Mouse (Mus musculus): Measurements from ENCODE around the gene Man2a2.
A peak's percentile ranks its signal among the peaks of the same experiment; 100 is the strongest.
"Not testable (repeated sequence)": the region's sequence is repeated elsewhere in the genome, so short reads cannot be mapped to it uniquely, and the experiment has no call there.

Man2a2 gene

GRCm38 (mm10) chr7:80400099-80400498 is 28.9 kb upstream of the Man2a2 start:
- DNase-seq (ENCODE audit: low spot score): peak; percentile 44

GRCm38 (mm10) chr7:80398654-80399444 is 27.7 kb upstream of the Man2a2 start:
- DNase-seq (ENCODE audit: low spot score): no peak

DNA sequence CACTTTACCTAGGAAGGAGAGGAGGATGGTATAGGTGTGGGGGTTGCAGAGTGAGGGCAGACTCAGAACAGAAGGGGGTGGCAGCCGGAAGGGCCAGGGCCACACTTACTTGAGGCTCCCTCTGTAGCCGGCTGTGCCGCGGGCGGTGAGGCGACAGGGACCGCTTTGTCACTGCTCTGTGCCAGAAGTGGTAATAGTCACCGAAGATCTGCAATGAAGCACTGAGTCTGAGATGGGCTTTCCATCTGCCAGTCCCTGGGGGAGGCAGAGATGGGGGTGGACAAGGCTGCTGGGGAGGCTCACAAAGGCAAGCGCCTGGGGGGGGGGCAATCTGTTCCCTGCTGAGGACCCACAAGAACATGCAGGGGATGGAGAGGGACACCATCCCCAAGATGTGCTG is 26.8 kb upstream of the Man2a2 start:
- DNase-seq (ENCODE audit: low spot score): no peak

DNA sequence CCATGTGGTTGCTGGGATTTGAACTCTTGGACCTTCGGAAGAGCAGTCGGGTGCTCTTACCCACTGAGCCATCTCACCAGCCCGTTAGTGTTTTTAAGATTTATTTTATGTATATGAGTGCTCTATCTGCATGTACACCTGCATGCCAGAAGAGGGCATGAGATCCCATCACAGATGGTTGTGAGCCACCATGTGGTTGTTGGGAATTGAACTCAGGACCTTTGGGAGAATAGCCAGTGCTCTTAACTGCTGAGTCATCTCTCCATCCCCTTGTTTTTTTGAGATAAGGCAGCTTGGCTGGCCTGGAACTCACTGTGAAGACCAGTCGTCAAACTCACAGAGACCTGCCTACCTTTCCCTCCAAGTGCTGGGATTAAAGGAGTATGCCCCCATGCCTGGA is 25.3 kb upstream of the Man2a2 start:
- DNase-seq (ENCODE audit: low spot score): not testable (repeated sequence)

- DNase-seq (ENCODE audit: low spot score): no peak
Measured at GRCm38 (mm10) chr7:80394600-80394999, 23.4 kb upstream of the Man2a2 start.

- DNase-seq (ENCODE audit: low spot score): no peak
Measured at GRCm38 (mm10) chr7:80392119-80392518, 20.9 kb upstream of the Man2a2 start.

- no peak for DNase-seq (ENCODE audit: low spot score)
Measured at GRCm38 (mm10) chr7:80387633-80388543, 16.7 kb upstream of the Man2a2 start, which contains the start of gene Fes. Fes (minus strand) TSS chr7:80387946.

GRCm38 (mm10) chr7:80387033-80387632 is 16.0 kb upstream of the Man2a2 start:
- no peak for DNase-seq (ENCODE audit: low spot score)

DNA sequence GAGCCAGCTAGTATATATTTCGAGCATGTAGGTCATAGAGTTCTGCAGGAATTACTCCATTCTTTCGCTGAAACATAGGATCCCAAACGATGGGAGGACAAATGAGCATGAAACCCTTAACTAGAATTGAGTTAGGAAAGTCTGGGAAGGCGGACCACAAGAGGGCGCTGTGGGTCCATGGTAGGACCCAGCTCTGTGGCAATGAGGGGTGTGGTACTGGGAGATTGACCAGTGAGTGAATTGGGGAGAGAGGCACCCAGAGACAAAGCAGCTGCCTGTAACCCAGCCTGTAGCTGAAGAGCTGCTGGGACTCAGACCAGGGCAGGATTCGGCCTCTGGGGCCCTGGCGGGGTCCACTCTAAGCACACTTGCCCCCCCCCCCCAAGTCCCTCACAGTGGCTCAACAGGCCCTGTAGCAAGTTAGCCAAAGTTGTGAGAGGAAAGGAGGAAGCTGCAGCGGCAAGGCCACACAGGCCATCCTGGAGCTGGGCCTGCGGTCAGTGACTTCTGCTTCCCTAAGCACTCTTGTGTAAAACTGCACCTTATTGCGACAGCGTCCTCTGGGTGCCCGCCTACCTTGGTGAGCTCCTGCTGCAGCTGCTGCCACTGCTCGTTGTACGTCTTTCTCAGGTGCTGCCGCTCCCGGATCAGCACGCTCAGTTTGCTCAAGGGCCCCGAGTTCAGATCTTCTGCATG is 15.2 kb upstream of the Man2a2 start:
- peak; percentile 63 for DNase-seq (ENCODE audit: low spot score)

DNA sequence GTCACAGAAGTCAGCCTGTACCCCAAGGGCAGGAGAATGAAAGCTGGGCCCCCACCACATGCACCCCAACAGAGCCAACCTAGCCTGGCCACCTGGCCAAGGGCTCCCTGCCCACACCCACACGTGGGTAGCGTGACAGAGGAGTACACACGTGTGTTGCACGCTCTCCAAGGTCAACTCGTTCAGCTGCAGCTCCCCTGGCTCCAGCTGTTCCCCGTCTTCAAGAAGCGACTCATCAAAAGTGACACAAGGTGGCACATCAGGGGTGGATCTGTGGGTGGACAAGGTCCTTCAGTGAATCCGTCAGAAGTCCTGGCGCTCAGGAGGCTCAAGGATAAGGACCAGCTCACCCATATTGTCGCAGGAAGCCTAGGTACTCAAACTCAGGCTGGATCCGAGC is 11.7 kb upstream of the Man2a2 start:
- DNase-seq (ENCODE audit: low spot score): no peak

GRCm38 (mm10) chr7:80379531-80379930 is 8.4 kb upstream of the Man2a2 start:
- DNase-seq (ENCODE audit: low spot score): no peak

GRCm38 (mm10) chr7:80377471-80377870 is 6.3 kb upstream of the Man2a2 start:
- DNase-seq (ENCODE audit: low spot score): no peak

DNA sequence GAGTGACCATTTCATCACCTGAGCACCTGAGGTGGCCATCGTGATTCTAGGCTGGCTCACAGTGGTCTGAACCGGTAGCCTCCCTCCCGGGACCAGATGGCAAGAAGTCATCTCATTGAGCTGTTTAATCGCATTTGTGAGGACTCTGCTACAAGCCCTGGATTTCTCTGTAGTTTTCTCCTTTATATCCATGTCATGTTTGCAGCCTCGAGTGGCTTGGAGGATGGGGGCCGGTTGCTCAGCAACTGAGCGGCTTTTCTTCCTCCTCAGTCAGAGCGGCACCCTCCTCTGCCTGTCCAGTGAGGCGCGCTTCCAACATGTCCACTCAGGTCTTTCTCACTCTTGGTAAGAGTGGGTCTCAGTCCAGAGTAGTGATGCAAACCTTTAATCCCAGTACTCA is 5.0 kb upstream of the Man2a2 start:
- no peak for DNase-seq (ENCODE audit: low spot score)

- DNase-seq (ENCODE audit: low spot score): peak; percentile 45
Measured at GRCm38 (mm10) chr7:80375376-80376039, 4.3 kb upstream of the Man2a2 start.

DNA sequence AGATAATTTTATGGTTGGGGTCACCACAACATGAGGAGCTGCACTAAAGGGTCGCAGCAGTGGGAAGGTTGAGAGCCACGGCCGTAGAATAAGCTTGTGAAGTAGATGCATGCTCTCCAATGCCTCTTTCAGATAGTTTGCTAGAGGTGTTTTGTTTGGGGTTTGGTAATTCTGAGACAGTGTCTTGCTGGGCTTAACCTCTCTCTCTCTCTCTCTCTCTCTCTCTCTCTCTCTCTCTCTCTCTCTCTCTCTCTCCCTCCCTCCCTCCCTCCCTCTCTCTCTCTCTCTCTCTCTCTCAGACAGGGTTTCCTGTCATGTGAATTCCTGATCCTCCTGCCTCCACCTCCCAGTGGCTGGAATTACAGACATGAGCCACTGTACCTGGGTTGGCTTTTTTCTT is 3.6 kb upstream of the Man2a2 start:
- no peak for DNase-seq (ENCODE audit: low spot score)

- no peak for DNase-seq (ENCODE audit: low spot score)
Measured at GRCm38 (mm10) chr7:80374280-80374679, 3.1 kb upstream of the Man2a2 start.

- DNase-seq (ENCODE audit: low spot score): no peak
Measured at GRCm38 (mm10) chr7:80373850-80374249, 2.7 kb upstream of the Man2a2 start.

DNA sequence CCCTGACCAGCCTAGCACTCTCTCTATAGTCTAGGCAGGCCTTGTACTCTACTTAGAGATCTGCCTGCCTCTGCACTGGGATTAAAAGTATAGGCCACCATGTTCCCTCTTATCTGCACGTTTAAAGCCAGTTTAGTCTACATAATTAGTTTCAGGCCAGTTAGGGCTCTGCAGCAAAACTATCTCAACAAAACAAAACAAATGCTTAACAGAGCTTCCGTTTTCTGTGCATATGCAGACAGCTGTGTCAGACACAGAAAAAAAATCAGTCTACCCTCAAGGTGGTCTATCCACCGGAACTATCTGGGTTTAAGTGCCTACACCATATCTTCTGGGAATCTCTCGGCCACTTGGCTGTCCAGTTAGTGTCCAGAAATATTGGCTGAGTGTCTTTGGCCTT is 2.2 kb upstream of the Man2a2 start:
- no peak for DNase-seq (ENCODE audit: low spot score)

GRCm38 (mm10) chr7:80372667-80373066 is 1.5 kb upstream of the Man2a2 start:
- no peak for DNase-seq (ENCODE audit: low spot score)

- no peak for DNase-seq (ENCODE audit: low spot score)
Measured at GRCm38 (mm10) chr7:80372166-80372565, 991 bp upstream of the Man2a2 start.

- peak; percentile 66 for DNase-seq (ENCODE audit: low spot score)
Measured at GRCm38 (mm10) chr7:80370649-80371040, 530 bp downstream of the Man2a2 start.

Data from ovary, adult 18-20 months (tissue).